ENCODE assay signal across 14 mouse cellular contexts in genomic region chr13:83450820-83451219, GRCm38 (mm10). TPM values are rescaled to one million over a fixed set of nuclear protein-coding genes. Genes with fewer than 3 reads are reported as not detected.
DNase-seq lines count a peak whose midpoint lies in the region; ATAC-seq and TF ChIP-seq lines count a peak whose summit lies in the region.
"Had no signal": no experiment of that assay in that cellular context is flagged by ENCODE, and none has a peak within 500 bp of the region (broad histone marks: within the 10 kb centered on the region; RNA-seq: fewer than 3 reads in every experiment).

No protein-coding gene starts in this region.

- peak; percentile 10 for DNase-seq in kidney, postnatal 0 days (ENCODE audit: low spot score)
- DNase-seq in brain, embryonic 14.5 days (ENCODE audit: low read depth): peak; percentile 38
- DNase-seq in embryonic facial prominence, embryonic 14.5 days (ENCODE audit: low spot score): peak; percentile 85
- DNase-seq in retina, postnatal 1 day: peak; percentile 9
- no peak for DNase-seq in thymus, postnatal 4 days
- DNase-seq in right cerebral cortex, postnatal 4 days: no peak
- DNase-seq: adrenal gland, postnatal 25 days; heart, postnatal 36 days; kidney, adult 8-10 months had no signal

- H3K9ac ChIP-seq in kidney, postnatal 0 days (ENCODE audit: low read depth, low read length): no peak overlapping the region
- no peak overlapping the region for H3K9ac ChIP-seq in kidney, embryonic 15.5 days
- no peak overlapping the region for H3K9ac ChIP-seq in embryonic facial prominence, embryonic 14.5 days (ENCODE audit: low read depth, low read length)
- H3K9ac ChIP-seq: liver, embryonic 15.5 days; neural tube, embryonic 13.5 days had no signal

- no peak overlapping the region for H3K4me2 ChIP-seq in kidney, postnatal 0 days (ENCODE audit: low read length)
- H3K4me2 ChIP-seq in kidney, embryonic 15.5 days: no peak overlapping the region
- H3K4me2 ChIP-seq in embryonic facial prominence, embryonic 14.5 days (ENCODE audit: low read depth, low read length): no peak overlapping the region
- H3K4me2 ChIP-seq: liver, embryonic 15.5 days; neural tube, embryonic 13.5 days had no signal

- TF ChIP-seq CTCF in kidney, postnatal 0 days (IDR thresholded peaks at IDR 0.05; ENCODE audit: low read depth): no peak
- TF ChIP-seq CTCF in brain, embryonic 14.5 days (IDR thresholded peaks at IDR 0.05; ENCODE audit: borderline replicate concordance, extremely low read depth, insufficient read depth, insufficient read length): no peak

- TF ChIP-seq POLR2A in brain, embryonic 14.5 days (IDR thresholded peaks at IDR 0.05; ENCODE audit: borderline replicate concordance, extremely low read depth, insufficient read depth, insufficient read length, poor library complexity, severe bottlenecking): no peak

- ATAC-seq in kidney, postnatal 0 days (replicated peaks; ENCODE audit: low FRiP score, low read depth): no peak
- ATAC-seq in kidney, embryonic 15.5 days (replicated peaks; ENCODE audit: low FRiP score): no peak; the same call in 1 of the 2 replicates
- ATAC-seq in embryonic facial prominence, embryonic 14.5 days (ENCODE audit: low read depth): peak; percentile 91

- H3K27me3 ChIP-seq in kidney, postnatal 0 days (ENCODE audit: insufficient read depth, low read length): no peaks in the 10 kb centered on the region
- no peaks in the 10 kb centered on the region for H3K27me3 ChIP-seq in kidney, embryonic 15.5 days
- H3K27me3 ChIP-seq in embryonic facial prominence, embryonic 14.5 days (replicated peaks; ENCODE audit: control insufficient read depth, insufficient read depth, low read length): no peaks in the 10 kb centered on the region
- H3K27me3 ChIP-seq: liver, embryonic 15.5 days; neural tube, embryonic 13.5 days had no signal

- no peak overlapping the region for H3K27ac ChIP-seq in kidney, postnatal 0 days
- H3K27ac ChIP-seq in kidney, embryonic 15.5 days: no peak overlapping the region
- no peak overlapping the region for H3K27ac ChIP-seq in embryonic facial prominence, embryonic 14.5 days (replicated peaks; ENCODE audit: low read depth, low read length)
- H3K27ac ChIP-seq: liver, embryonic 15.5 days; midbrain, embryonic 10.5 days; neural tube, embryonic 13.5 days had no signal

- H3K4me1 ChIP-seq in kidney, postnatal 0 days (replicated peaks; ENCODE audit: insufficient read depth, low read length): no peaks in the 10 kb centered on the region
- H3K4me1 ChIP-seq in kidney, embryonic 15.5 days: no peaks in the 10 kb centered on the region
- H3K4me1 ChIP-seq in embryonic facial prominence, embryonic 14.5 days (ENCODE audit: control insufficient read depth, insufficient read depth, low read length): 0 out of 2 replicates have a peak, but pooled peaks cover 4% of the 10 kb centered on the region
- H3K4me1 ChIP-seq: liver, embryonic 15.5 days; midbrain, embryonic 10.5 days; neural tube, embryonic 13.5 days had no signal

- no peaks in the 10 kb centered on the region for H3K9me3 ChIP-seq in kidney, postnatal 0 days (replicated peaks; ENCODE audit: low read length)
- H3K9me3 ChIP-seq in kidney, embryonic 15.5 days (replicated peaks): no peaks in the 10 kb centered on the region
- H3K9me3 ChIP-seq in embryonic facial prominence, embryonic 14.5 days (ENCODE audit: control insufficient read depth, low read length): no peaks in the 10 kb centered on the region
- H3K9me3 ChIP-seq: G1E; liver, embryonic 15.5 days; midbrain, embryonic 10.5 days; neural tube, embryonic 13.5 days had no signal

- no peaks in the 10 kb centered on the region for H3K36me3 ChIP-seq in kidney, postnatal 0 days (ENCODE audit: insufficient read depth, low read length)
- H3K36me3 ChIP-seq in kidney, embryonic 15.5 days: no peaks in the 10 kb centered on the region
- no peaks in the 10 kb centered on the region for H3K36me3 ChIP-seq in embryonic facial prominence, embryonic 14.5 days (ENCODE audit: control insufficient read depth, insufficient read depth, low read length)
- H3K36me3 ChIP-seq: G1E; liver, embryonic 15.5 days; midbrain, embryonic 10.5 days; neural tube, embryonic 13.5 days had no signal

- H3K4me3 ChIP-seq in kidney, postnatal 0 days (replicated peaks; ENCODE audit: low read depth, low read length): no peak overlapping the region
- H3K4me3 ChIP-seq in kidney, embryonic 15.5 days (replicated peaks): no peak overlapping the region
- H3K4me3 ChIP-seq in embryonic facial prominence, embryonic 14.5 days (ENCODE audit: low read depth, low read length): no peak overlapping the region
- H3K4me3 ChIP-seq: liver, embryonic 15.5 days; midbrain, embryonic 10.5 days; neural tube, embryonic 13.5 days had no signal

RNA-seq across cellular contexts. Expression of gene Mef2c, which starts 53.0 kb away (rescaled TPM):
- 51.8 and 55.1 TPM in 2 replicates for polyA plus RNA-seq in kidney, postnatal 0 days (2015; fragmentation: Nextera tagmentation; extraction: Ambion mirVana)
- polyA plus RNA-seq in kidney, embryonic 15.5 days (2015; fragmentation: Nextera tagmentation; extraction: Ambion mirVana): 53.6 and 60.4 TPM in 2 replicates
- 19.4 and 22.5 TPM in 2 replicates for polyA plus RNA-seq in brain, embryonic 14.5 days (2012; rRNA removed)
- polyA plus RNA-seq in embryonic facial prominence, embryonic 14.5 days (2014; fragmentation: Nextera tagmentation; extraction: Ambion mirVana): 195 and 224 TPM in 2 replicates
- polyA plus RNA-seq: G1E had no signal

Comparison
In these comparisons a context has a peak if more than half of its experiments do, and no peak if none do; other contexts are left out.
1. DNase-seq: peak in kidney, postnatal 0 days (single experiment), brain, embryonic 14.5 days (single experiment), embryonic facial prominence, embryonic 14.5 days (single experiment) and retina, postnatal 1 day (single experiment); none in thymus, postnatal 4 days (single experiment) and right cerebral cortex, postnatal 4 days (single experiment).